Mouse (Mus musculus) kidney, embryonic 14.5 days (tissue): ENCODE measurements at regions not wholly inside any gene's neighbourhood (a gene's known extent, or its start where the extent isn't known, plus 50 kb on each side); places are given as distances from the start of the nearest gene placed in this dataset.

Source experiments
- ATAC-seq: fragments of 200-750 bp; cut with Nextera tagmentation; 2 replicates; pipeline ENCODE4 v1.8.0; 2017; ENCODE audit warnings: moderate number of reproducible peaks, mild to moderate bottlenecking, moderate TSS enrichment, moderate library complexity; ENCODE audit not compliant: low FRiP score, low TSS enrichment
- H3K27ac ChIP-seq: fragments of 300-500 bp; sonication (generic); 2 replicates; pipeline ENCODE4 v1.5.1; 2014; ENCODE audit warnings: low read depth, mild to moderate bottlenecking, low read length, moderate library complexity, mixed read lengths
- H3K27me3 ChIP-seq: fragments of 300-500 bp; sonication (generic); 2 replicates; pipeline ENCODE4 v1.6.1; 2014; ENCODE audit warnings: mild to moderate bottlenecking, low read length; ENCODE audit not compliant: control insufficient read depth, insufficient read depth
- H3K36me3 ChIP-seq: fragments of 300-500 bp; sonication (generic); 2 replicates; pipeline ENCODE4 v1.6.1; 2014; ENCODE audit warnings: low read length, mixed read lengths; ENCODE audit not compliant: control insufficient read depth, insufficient read depth
- H3K4me1 ChIP-seq: fragments of 300-500 bp; sonication (generic); 2 replicates; pipeline ENCODE4 v1.6.1; 2014; ENCODE audit warnings: low read length, mixed read lengths; ENCODE audit not compliant: control insufficient read depth, insufficient read depth
- H3K4me2 ChIP-seq: fragments of 300-500 bp; sonication (generic); replicated peaks from 2 replicates; pipeline ENCODE4 v1.6.1; 2014; ENCODE audit warnings: low read depth, mild to moderate bottlenecking, low read length
- H3K4me3 ChIP-seq: fragments of 300-500 bp; sonication (generic); 2 replicates; pipeline ENCODE4 v1.5.1; 2014; ENCODE audit warnings: mild to moderate bottlenecking, low read length
- H3K9ac ChIP-seq: fragments of 300-500 bp; sonication (generic); 2 replicates; pipeline ENCODE4 v1.6.1; 2014; ENCODE audit warnings: low read depth, mild to moderate bottlenecking, low read length, moderate library complexity
- H3K9me3 ChIP-seq: fragments of 300-500 bp; sonication (generic); 2 replicates; pipeline ENCODE4 v1.6.1; 2016; ENCODE audit warnings: low read length; ENCODE audit not compliant: control insufficient read depth
- WGBS: fragments of 180-500 bp; shearing (Covaris S2); extraction: QIAGEN DNeasy Blood & Tissue Kit; methylation state at CpG from one replicate; pipeline ENCODE4 v1.1.7; 2014; 5-methylcytosine and 5-hydroxymethylcytosine counted together

DNA sequence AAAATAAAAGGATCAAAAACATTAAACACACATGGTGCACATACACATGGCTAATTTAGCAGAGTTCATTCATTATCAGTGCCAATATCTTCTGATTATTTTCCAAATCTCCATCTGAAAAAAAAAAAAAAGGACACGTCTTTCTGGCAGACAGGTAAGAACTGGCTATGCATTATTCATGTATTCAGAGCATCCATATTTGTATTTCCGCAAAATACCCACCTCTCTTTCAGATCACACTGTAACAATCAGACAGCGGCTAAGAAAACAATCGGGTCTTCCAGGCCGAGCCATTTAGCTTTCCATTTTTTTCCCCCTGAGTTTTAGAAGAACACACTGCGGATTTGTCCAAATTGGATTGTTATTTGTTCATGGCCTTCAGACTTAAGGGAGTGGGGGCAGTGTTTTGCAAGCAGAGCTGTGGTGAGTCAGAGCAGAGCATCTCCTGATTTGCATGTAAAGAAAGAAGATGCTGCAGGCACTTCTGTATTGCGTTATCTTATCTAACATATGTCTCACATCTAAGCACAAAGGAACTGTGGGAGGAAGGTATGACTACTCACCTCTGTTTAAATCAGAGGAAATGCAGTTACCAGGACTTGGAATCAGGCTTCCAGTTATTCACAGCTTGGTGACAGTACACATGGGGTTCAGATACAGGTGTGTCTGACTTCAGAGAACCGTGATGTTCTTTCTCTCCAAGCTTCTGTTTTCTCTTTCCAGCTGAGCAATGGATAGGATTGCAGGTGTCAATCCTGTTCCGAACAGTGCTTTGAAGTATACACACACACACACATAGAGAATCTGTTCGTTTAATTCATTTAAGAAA lies 223.6 kb upstream of the Zbtb20 start:
- no peak for ATAC-seq
- Histone ChIP-seq H3K4me3 (no peak overlapping the region), H3K4me2 (no peak overlapping the region), H3K27ac (no peak overlapping the region), H3K4me1 (no peaks in the 10 kb centered on the region), H3K27me3 (no peaks in the 10 kb centered on the region), H3K36me3 (no peaks in the 10 kb centered on the region), H3K9me3 (no peaks in the 10 kb centered on the region), H3K9ac (no peak overlapping the region)
- whole genome bisulfite sequencing: 85% methylated on average over 10 of the region's 10 CpGs

DNA sequence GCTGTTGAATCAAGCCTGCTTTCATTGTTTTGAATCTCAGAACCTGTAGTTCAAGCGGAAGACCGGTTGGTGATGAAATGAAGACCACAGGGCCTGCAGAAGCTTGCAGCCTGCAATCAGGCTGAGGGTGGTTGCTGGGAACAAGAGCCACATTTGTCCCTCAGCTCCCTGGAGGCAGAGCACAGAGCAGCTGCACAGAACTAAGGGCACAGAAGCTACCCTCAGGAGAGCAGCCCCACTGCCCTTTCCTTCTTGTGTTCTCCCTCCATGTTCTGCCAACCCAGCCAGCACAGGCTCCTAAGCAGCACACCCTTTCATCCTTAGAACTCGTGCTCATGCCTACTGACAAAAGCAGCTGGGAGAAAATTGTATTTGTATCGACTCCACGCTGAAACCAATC lies 225.9 kb upstream of the Zbtb20 start:
- no peak overlapping the region for H3K4me2 ChIP-seq
- no peak overlapping the region for H3K9ac ChIP-seq
- no peak for ATAC-seq
- no peaks in the 10 kb centered on the region for H3K9me3 ChIP-seq
- no peaks in the 10 kb centered on the region for H3K36me3 ChIP-seq
- H3K27me3 ChIP-seq: no peaks in the 10 kb centered on the region
- WGBS: 82% methylated on average over 5 of the region's 5 CpGs
- no peak overlapping the region for H3K27ac ChIP-seq
- H3K4me1 ChIP-seq: no peaks in the 10 kb centered on the region
- H3K4me3 ChIP-seq: no peak overlapping the region

DNA sequence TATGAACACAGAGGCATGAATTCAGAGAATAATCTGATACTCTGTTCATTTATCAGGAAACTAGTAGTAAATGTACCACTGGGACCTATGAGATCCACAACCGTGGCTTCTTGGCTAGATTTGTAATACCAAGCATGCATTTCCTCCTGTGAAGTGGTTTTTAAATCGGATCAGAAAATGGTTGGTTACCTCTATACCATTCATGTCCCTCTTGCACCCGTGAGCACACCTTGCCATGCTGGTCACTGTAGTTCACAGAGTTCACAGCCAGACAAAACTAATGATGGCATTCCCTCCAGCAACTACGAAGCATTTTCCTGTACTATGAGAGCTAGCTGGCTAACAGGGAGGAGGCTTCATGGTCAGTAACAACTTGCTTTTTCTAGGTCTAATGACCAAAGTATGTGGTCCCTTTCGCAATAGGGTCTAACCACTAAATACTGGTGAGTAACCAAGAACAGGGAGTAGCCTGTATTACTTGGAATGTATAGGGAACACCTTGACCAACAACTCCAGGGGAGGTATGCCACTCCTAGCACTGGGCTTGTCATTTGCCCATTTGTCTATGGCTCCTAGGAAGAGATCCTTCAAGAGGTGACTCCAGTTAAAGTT lies 227.0 kb upstream of the Zbtb20 start:
- H3K4me2 ChIP-seq: no peak overlapping the region
- H3K27me3 ChIP-seq: no peaks in the 10 kb centered on the region
- no peak overlapping the region for H3K27ac ChIP-seq
- H3K36me3 ChIP-seq: no peaks in the 10 kb centered on the region
- no peak for ATAC-seq
- WGBS: 91% methylated on average over 5 of the region's 5 CpGs
- no peak overlapping the region for H3K9ac ChIP-seq
- no peaks in the 10 kb centered on the region for H3K4me1 ChIP-seq
- H3K4me3 ChIP-seq: no peak overlapping the region
- H3K9me3 ChIP-seq: no peaks in the 10 kb centered on the region

DNA sequence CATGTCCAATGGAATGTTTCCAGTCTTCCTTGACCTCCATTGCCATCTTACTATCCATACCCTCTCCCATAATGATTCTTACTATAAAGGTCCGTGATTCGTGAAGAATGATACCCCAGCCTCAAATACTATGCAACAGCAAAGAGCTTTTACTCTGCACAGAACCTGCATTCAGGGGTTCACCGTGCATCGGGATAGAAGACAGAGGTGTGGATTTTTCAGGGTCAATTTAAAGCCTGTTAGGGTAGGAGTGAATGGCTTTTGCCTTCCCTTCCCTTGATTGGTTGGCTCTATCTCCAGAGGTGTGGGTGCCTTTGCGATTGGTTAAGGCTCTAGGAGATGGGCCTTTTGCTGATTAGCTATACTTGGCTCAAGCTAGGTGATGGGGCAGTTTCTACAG lies 227.9 kb upstream of the Zbtb20 start:
- Histone ChIP-seq H3K4me2 (no peak overlapping the region), H3K4me1 (no peaks in the 10 kb centered on the region), H3K9me3 (no peaks in the 10 kb centered on the region), H3K36me3 (no peaks in the 10 kb centered on the region), H3K4me3 (no peak overlapping the region), H3K9ac (no peak overlapping the region), H3K27me3 (no peaks in the 10 kb centered on the region), H3K27ac (no peak overlapping the region)
- no peak for ATAC-seq
- WGBS: 96% methylated on average over 5 of the region's 5 CpGs

DNA sequence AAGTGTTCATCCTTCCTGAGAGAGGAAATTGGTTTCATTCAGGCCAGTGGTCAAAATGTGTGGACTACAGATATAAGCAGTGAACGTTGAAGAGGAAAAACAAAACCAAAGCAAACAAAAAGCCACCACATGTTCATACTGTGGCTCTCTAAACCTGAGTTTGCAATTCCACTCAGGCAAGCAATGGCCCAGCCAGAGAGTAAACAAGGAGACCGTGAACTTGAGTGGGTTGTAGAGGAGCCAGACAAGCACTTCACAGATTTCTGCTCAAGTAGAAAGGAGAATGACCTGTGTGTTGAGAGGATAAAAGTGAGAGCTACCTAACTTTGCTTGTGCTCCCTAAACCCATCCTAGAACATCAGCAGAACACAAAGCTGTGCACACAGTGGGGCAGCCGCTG lies 239.9 kb upstream of the Zbtb20 start:
- H3K4me2 ChIP-seq: no peak overlapping the region
- WGBS: 82% methylated on average over 3 of the region's 3 CpGs
- H3K36me3 ChIP-seq: no peaks in the 10 kb centered on the region
- H3K9ac ChIP-seq: no peak overlapping the region
- H3K4me3 ChIP-seq: no peak overlapping the region
- H3K9me3 ChIP-seq: no peaks in the 10 kb centered on the region
- no peak for ATAC-seq
- no peak overlapping the region for H3K27ac ChIP-seq
- no peaks in the 10 kb centered on the region for H3K27me3 ChIP-seq
- H3K4me1 ChIP-seq: no peaks in the 10 kb centered on the region

DNA sequence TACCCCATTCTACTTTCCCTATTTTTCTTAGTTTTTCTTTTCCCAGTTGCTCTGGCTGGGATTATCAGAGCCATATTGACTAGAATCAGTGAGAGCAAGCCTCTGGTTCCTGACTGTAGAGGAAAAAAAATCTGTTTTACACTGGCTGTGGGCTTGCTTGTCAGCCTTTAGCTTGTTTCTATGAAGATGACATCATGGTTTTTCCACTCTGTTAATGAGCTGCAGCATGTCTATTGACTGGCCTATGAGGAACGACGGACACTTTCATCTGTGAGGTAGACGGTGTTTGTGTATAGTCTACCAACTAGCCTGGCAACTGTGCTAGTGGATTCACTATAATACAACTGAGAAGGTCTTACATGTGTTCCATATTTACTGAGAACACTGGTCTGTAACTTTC lies 248.0 kb upstream of the Zbtb20 start:
- no peaks in the 10 kb centered on the region for H3K36me3 ChIP-seq
- H3K27me3 ChIP-seq: no peaks in the 10 kb centered on the region
- no peak overlapping the region for H3K4me2 ChIP-seq
- no peak for ATAC-seq
- no peaks in the 10 kb centered on the region for H3K4me1 ChIP-seq
- WGBS: 90% methylated on average over 3 of the region's 3 CpGs
- no peak overlapping the region for H3K27ac ChIP-seq
- no peaks in the 10 kb centered on the region for H3K9me3 ChIP-seq
- no peak overlapping the region for H3K9ac ChIP-seq
- H3K4me3 ChIP-seq: no peak overlapping the region

DNA sequence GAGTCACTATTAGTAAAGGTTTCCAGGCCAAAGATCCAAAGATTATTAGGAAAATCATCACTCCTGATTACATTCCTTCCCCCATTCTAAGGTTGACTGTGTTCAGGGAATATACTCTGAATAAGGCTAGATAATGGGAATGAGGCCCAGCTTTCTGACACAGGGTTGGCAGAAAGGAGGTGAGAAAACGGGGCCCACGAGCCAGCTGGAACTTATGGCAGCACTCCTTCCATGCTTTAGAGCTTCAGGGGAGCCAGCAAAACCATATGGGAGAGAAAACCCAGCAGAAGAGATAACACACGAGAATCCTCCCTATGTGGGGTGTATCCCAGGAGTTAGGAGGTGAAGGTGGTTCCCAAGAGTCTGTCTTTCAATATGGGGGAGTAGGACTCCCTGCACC lies 259.8 kb upstream of the Zbtb20 start:
- Histone ChIP-seq H3K4me2 (no peak overlapping the region), H3K27me3 (no peaks in the 10 kb centered on the region), H3K27ac (no peak overlapping the region), H3K36me3 (no peaks in the 10 kb centered on the region), H3K4me3 (no peak overlapping the region), H3K9ac (no peak overlapping the region), H3K4me1 (no peaks in the 10 kb centered on the region), H3K9me3 (no peaks in the 10 kb centered on the region)
- ATAC-seq: no peak
- WGBS: 70% methylated on average over 3 of the region's 3 CpGs

DNA sequence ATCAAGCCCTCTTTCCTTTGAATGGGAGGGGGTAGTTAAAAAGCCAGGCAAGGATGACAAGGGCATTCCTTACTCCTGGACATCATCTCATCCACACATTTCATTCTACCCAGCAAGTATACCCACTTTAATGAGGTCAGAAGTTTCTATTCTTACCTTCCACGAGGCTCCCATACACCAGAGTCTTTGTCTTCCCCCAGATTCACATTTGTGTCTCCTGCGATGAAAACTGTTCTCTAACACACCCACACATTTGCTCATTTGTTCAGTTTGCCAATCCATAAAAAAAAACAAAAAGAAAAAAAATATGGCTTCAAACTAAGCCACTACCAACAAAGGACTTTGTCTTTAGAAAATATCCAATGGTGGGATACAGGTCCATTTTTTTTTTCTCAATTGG lies 263.7 kb upstream of the Zbtb20 start:
- H3K27me3 ChIP-seq: no peaks in the 10 kb centered on the region
- WGBS: 85% methylated on average over 2 of the region's 2 CpGs
- H3K36me3 ChIP-seq: no peaks in the 10 kb centered on the region
- H3K9me3 ChIP-seq: no peaks in the 10 kb centered on the region
- no peak overlapping the region for H3K4me2 ChIP-seq
- H3K27ac ChIP-seq: no peak overlapping the region
- no peaks in the 10 kb centered on the region for H3K4me1 ChIP-seq
- ATAC-seq: no peak
- H3K9ac ChIP-seq: no peak overlapping the region
- H3K4me3 ChIP-seq: no peak overlapping the region

DNA sequence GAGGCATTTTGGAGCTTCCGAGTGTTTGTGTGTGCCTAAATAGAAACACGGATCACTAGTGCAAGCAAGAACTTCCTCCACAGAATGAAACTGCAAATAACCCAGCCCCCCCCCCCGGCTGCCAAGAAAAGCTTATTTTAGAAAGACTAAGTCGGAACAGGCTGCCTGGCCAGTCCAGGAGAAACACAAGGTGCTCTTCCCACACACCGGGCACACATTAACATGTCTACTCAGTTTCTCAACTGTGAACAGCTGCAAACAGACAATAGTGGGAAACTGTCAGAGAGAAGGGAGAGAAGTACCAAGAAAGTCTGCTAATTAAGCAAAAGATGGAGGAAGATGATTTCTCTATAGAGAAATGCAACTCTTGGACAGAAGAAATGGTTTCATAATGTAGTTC lies 267.3 kb upstream of the Zbtb20 start:
- Histone ChIP-seq H3K9ac (no peak overlapping the region), H3K4me3 (no peak overlapping the region), H3K9me3 (peaks cover under 1% of the 10 kb centered on the region; the same call in 1 of the 2 replicates), H3K27me3 (no peaks in the 10 kb centered on the region), H3K27ac (no peak overlapping the region), H3K4me1 (no peaks in the 10 kb centered on the region), H3K36me3 (no peaks in the 10 kb centered on the region), H3K4me2 (no peak overlapping the region)
- 71% methylated on average over 5 of the region's 5 CpGs for WGBS
- ATAC-seq: no peak
